Mouse (Mus musculus) mouse embryonic stem cell (cell line): ENCODE data around the gene Dbh.

ENCODE experiments used
- in situ Hi-C, 2 experiments: fragments of 300-500 bp; cut with MboI; formaldehyde crosslinking; loops; 1 replicate in 1 of 2; 3 replicates in 1 of 2; pipeline ENCODE4 v1.14.3; 2019 to 2020; ENCODE audit warnings: low sequenced_read_pairs in 2 of 2, low pct_unique_long_range_greater_than_20kb in 1 of 2, mixed read lengths in 1 of 2; ENCODE audit not compliant: unreplicated experiment in 1 of 2

Gene Dbh

DNA sequence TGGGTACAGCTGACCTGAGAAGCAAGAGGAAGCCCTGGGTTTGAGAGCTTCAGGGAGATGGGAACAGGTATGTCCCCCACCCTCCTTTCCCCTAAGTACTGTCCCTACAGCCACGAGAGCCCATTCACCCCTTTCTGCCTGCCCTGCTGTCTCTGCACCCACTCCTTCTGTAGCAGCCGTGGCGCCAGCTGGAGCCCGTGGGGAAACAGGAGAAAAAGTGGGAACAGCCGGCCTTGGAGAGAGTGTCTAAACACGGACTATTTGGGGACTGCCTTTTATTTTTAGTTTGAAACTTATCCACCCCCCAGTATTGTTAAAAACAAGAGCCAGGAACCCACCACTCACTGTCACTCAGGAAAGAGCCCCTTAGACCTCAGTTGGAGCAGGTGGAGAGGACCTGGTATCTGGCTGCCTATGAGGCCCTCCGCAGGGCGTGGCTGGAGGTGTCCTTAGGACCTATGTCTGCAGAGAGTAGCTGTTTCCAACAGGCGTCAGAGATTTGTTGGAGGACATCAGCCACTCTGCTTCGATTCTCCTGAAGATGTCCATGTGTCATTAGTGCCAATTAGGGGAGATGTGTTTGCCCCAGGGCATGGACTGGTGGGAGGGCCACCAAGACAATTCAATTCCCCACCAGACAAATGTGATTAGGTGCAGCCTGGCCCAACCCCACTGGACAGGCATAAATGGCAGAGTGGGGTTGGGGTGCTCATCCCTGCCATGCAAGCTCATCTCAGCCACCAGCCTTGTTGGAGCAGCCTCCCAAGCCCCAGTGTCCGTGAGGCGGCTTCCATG, at the start of gene Dbh:
Gene Dbh (plus strand): TSS at position 438 of the 795 bp plus-strand sequence.
- in situ Hi-C loops: no loop called here

DNA sequence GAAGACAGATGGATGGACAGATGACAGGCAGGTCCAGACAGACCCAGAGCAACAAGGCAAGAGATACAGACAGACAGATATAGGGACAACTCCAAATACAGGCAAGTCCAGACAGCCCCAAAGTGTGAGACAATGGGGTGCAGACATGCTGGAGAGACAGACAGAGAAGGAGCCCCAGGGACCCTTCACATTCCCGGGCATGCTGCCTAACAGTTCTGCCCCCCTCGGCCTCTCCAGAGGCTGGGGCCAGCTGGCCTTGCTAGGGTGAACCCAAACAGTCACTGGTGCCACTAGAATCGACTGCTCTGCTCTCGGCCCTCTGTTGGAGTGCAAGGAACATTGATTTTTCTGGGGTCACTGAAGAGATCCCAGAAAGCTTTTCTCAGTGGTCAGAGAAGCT, 46.6 kb upstream of the Dbh start:
- in situ Hi-C loops: no loop called here

- in situ Hi-C loops: no loop called here
These were observed 45.3 kb upstream of the Dbh start for GRCm38 (mm10) chr2:27119766-27120165.

DNA sequence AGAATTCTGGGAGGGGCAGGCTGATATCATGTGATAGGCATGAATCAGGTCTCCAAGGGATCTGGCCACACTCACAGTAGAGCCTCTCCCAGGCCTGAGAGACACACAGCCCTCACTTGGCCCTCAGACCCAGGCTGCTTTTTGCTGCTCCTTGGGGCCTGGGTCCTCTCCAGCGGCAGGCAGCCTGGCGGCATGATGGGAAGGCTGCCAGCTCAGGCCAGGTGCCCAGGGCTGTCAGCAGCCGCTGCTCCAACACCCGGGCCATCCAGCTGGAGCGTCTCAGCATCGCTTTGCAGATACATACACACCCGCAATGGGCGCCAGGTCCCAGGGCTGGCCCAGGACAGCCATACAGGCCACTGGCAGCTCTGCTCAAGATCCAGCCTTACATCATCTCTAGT, 44.8 kb upstream of the Dbh start:
- in situ Hi-C loops: no loop called here

GRCm38 (mm10) chr2:27121626-27122355, 43.2 kb upstream of the Dbh start:
- in situ Hi-C loops: no loop called here

DNA sequence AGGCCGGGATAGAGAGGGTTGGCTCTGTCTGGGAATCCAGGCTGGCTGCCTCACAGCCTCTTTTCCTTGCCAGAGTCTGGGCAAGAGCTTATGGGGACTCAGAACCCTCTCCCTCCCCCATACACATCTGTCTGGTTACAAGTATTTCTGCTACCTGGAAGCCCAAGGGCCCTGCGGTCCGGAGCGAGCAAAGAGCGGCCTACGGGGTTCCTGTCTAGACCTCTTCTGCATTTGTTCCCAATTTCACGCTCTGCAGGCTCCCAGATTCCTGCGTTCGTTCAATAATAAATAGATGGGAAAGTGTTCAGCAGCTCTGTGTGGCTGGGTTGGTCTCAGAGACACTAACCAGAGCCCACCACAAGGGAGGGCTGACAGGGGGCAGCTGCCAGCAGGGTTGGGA, 42.5 kb upstream of the Dbh start:
- in situ Hi-C loops: no loop called here

DNA sequence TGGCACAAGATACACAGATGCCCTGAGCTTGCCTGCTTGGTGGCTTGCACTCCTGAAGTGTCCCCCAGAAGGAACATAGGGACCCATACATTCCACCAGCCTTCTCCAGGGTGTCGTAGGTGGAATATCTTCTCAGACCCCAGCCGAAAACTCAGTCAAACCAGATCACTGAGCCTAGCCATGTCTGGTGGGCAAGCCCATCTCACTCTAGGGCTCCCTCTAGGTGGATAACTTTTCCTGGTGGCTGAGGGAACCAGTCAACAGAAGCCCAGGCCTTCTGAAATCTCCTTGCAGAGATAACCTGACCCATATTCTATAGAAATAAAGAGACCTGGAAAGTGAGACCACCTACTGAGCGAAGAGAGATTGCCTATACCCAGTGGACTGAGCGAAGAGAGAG, 41.9 kb upstream of the Dbh start:
- in situ Hi-C loops: no loop called here

DNA sequence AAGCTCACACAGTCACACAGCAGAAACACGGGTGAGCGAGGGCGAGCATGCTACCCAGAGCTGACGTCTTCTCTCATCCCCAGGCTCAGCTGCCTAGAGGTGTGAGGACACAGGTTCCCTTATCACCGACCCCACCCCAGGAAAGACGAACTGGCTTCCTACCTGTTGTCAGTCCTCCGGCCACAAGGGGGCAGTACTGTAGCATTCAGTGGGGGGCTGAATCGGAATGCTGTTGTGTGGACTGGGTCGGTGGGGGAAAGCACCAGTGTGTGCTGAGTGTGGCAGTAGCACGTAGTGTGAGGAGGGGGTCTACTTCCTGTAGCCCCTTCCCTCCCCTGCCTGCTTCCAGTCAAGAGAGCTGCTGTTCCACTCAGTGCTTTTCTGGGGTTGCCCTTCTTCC, 39.1 kb upstream of the Dbh start:
- in situ Hi-C loops: no loop called here

DNA sequence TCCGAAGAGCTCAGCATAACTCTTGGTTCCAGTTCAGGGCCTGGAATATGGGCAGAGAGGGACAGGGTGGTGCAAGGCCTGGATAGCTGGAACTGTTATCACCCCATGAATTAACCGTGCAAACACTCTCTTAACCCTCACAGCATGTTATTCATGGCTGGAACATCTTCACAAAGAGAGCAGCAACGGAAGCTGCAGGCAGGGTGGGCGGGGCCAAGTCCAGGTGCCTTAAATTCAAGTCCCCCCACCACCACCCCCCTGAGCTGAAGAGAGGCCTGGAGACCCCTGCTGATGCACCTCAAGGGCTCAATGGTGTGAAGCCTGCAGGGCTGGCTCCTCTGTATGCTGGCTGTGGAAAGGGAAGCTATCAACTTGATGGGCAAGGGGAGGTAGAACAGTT, 38.5 kb upstream of the Dbh start:
- in situ Hi-C loops: no loop called here

GRCm38 (mm10) chr2:27128990-27129389, 36.0 kb upstream of the Dbh start:
- in situ Hi-C loops: no loop called here

DNA sequence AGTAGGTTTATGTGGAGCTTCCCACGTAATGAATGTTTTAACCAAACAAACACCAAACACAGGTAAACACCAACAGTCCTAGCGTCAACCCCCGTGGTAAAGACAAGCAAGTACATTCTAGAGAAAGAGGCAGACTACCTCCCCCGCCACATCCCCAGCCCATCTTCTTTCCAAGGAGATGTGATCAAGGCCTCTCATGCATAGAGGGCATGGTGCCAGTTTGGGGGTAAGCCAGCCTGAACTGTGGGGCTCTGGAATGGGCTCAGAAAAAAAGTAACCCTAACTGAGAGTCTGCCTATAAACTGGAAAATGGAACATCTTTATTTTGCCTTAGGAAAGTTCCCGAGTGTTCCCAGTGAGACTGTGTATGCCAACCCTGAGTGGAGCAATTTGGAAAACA, 29.1 kb upstream of the Dbh start:
- in situ Hi-C loops: no loop called here

DNA sequence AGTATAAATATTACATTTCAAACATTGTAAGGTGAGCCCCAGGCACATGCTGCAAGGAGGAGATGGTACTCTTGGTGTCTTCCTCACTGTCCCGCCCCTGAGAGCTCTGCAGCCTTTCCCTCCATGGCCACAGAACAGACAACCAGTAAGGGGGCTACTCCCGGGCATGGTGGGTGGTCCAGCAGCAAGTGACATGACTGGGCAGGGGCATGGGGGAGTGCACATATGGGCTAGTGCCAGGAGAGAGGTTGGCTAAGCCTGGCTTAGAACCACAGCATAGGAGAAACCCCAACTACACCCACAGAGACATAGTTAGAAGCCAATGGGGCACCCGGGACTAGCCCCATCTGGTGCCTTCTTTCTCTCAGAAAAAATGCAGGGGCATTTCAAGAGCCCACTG, 28.7 kb upstream of the Dbh start:
- in situ Hi-C loops: no loop called here

GRCm38 (mm10) chr2:27136789-27137188, 28.2 kb upstream of the Dbh start:
- in situ Hi-C loops: no loop called here

- in situ Hi-C loops: no loop called here
These were observed 26.7 kb upstream of the Dbh start for GRCm38 (mm10) chr2:27138356-27138755.

DNA sequence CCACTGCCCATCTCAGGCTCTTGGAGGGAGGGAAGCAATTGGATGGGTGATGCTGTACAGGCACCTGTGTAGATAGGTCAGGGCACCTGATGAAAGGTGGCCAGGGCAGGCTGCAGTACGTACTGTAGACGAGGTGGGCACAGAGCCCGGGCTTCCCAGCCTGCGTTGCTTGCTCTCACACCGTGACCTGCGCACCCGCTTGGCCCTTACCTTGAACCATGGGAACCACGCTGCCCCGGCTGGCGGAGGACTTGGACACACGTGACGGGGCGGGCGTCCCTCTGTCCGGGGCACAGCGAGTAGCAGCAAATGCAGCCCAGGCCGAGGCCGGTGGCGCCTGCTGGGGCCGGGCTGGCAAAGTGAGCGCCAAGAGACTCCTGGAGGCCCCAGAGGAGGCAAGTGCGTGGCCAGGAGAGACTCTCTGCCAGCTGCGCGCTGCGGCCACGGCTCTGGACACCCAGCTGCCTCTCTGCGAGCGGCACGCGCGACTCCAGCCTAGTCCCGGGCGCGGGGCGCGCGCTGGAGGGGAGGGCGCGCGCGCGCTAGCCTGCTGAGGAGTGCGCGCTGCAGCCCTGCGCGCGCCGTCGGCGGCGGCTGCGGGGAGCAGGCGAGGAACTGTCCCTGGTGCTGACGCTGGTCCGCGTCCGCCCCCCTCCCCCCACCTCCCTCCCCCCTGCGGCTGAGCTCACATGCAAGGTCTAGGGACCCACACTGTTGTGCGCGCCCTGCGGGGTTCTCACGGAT, 22.9 kb upstream of the Dbh start, which contains the start of gene Fam163b:
Gene Fam163b (minus strand): TSS at position 542 of the 744 bp plus-strand sequence.
- in situ Hi-C loops: no loop called here

- in situ Hi-C loops: no loop called here
These were observed 20.1 kb upstream of the Dbh start for GRCm38 (mm10) chr2:27144957-27145356.

GRCm38 (mm10) chr2:27146840-27147239, 18.2 kb upstream of the Dbh start:
- in situ Hi-C loops: no loop called here

- in situ Hi-C loops: no loop called here
These were observed 15.6 kb upstream of the Dbh start for GRCm38 (mm10) chr2:27149457-27149856.

DNA sequence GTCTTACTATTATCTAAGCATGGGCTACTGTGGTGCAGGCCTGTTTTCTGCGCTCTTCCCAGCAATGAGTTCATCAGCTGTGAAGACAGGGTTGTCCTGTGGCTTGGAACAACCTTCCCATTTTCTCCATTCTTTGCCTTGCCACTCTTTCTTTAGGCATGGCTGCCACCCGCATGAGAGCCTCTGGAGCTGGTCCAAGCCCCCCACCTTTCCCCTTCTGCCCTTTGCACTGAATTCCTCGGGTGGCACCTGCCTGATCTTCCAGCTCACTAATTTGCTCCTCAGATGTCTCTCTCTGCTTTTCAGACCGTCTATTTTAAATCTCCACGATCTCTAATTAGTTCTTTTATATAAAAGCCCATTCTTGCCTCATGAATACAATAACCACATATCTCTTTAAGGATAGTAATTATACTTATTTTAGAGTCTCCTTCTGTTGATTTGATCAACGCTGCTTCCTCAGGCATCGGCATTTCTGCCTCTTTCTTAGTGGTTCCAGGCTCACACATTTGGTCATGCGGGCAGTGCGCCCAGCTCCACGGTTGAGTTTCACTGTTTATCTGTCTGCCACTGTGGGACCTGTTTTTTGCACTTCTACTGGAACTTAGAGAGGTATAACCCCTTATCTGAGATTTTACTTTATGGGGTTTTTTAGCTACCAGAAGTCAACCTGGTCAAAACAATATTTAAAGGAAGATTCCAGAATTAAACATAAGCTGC, 10.4 kb upstream of the Dbh start:
- in situ Hi-C loops: no loop called here
